Mouse (Mus musculus) hindbrain, embryonic 11.5 days (tissue): ENCODE measurements around the gene Ivd. TPM values are rescaled to one million over a fixed set of nuclear protein-coding genes. Genes with fewer than 3 reads are reported as not detected.

ENCODE experiments used
- ATAC-seq: fragments of 200-750 bp; cut with Nextera tagmentation; 2 replicates; pipeline ENCODE4 v1.8.0; 2017; ENCODE audit warnings: mild to moderate bottlenecking, moderate TSS enrichment, moderate library complexity; ENCODE audit not compliant: low FRiP score
- DNase-seq: peaks from one replicate; pipeline ENCODE4 v3.0.0-alpha.2; 2015; ENCODE audit warnings: low spot score
- H3K27ac ChIP-seq: fragments of 300-500 bp; sonication (generic); 2 replicates; pipeline ENCODE4 v1.5.1; 2014; ENCODE audit warnings: mild to moderate bottlenecking, low read depth, low read length
- H3K27me3 ChIP-seq: fragments of 300-500 bp; sonication (generic); 2 replicates; pipeline ENCODE4 v1.6.1; 2014; ENCODE audit warnings: mild to moderate bottlenecking, low read length, moderate library complexity, mixed read lengths; ENCODE audit not compliant: control insufficient read depth, insufficient read depth
- H3K36me3 ChIP-seq: fragments of 300-500 bp; sonication (generic); 2 replicates; pipeline ENCODE4 v1.6.1; 2014; ENCODE audit warnings: mild to moderate bottlenecking, low read length, moderate library complexity, mixed read lengths; ENCODE audit not compliant: control insufficient read depth, insufficient read depth
- H3K4me1 ChIP-seq: fragments of 300-500 bp; sonication (generic); replicated peaks from 2 replicates; pipeline ENCODE4 v1.6.1; 2014; ENCODE audit warnings: low read length, mixed read lengths; ENCODE audit not compliant: control insufficient read depth, insufficient read depth
- H3K4me2 ChIP-seq: fragments of 300-500 bp; sonication (generic); replicated peaks from 2 replicates; pipeline ENCODE4 v1.6.1; 2014; ENCODE audit warnings: mild to moderate bottlenecking, low read depth, low read length
- H3K4me3 ChIP-seq: fragments of 300-500 bp; sonication (generic); 2 replicates; pipeline ENCODE4 v1.5.1; 2014; ENCODE audit warnings: low read depth, low read length
- H3K9ac ChIP-seq: fragments of 300-500 bp; sonication (generic); 2 replicates; pipeline ENCODE4 v1.6.1; 2014; ENCODE audit warnings: low read depth, low read length
- H3K9me3 ChIP-seq: fragments of 300-500 bp; sonication (generic); 2 replicates; pipeline ENCODE4 v1.6.1; 2016; ENCODE audit warnings: low read length; ENCODE audit not compliant: control insufficient read depth
- WGBS: fragments of 180-500 bp; shearing (Covaris S2); extraction: QIAGEN DNeasy Blood & Tissue Kit; methylation state at CpG from one replicate; pipeline ENCODE4 v1.1.7; 2014; 5-methylcytosine and 5-hydroxymethylcytosine counted together
- polyA plus RNA-seq: library from polyadenylated mRNA; unstranded; fragments of >200 nt; fragmentation: Nextera tagmentation; extraction: Ambion mirVana; gene quantifications from 2 replicates; pipeline ENCODE4 v1.2.1, GENCODE M21; 2014

Ivd gene
- polyA plus RNA-seq, 1 experiment from 2014 or later = 45.0 TPM

- Histone ChIP-seq H3K9me3 (no peaks in the 10 kb centered on the region), H3K4me2 (no peak overlapping the region), H3K4me1 (peaks cover 13% of the 10 kb centered on the region), H3K9ac (no peak overlapping the region), H3K27ac (no peak overlapping the region), H3K27me3 (peaks cover 2% of the 10 kb centered on the region; the same call in 1 of the 2 replicates), H3K4me3 (no peak overlapping the region), H3K36me3 (no peaks in the 10 kb centered on the region)
- ATAC-seq (no peak), DNase-seq (no peak)
- 93% methylated on average over 3 of the region's 3 CpGs for WGBS
Observed at GRCm38 (mm10) chr2:118907781-118908180, 46.0 kb downstream of the Ivd start.

GRCm38 (mm10) chr2:118909151-118909550, 47.4 kb downstream of the Ivd start:
- no peak overlapping the region for H3K9ac ChIP-seq
- WGBS = 66% methylated on average over 1 of the region's 1 CpGs
- H3K36me3 ChIP-seq = no peaks in the 10 kb centered on the region
- no peak overlapping the region for H3K4me2 ChIP-seq
- no peak overlapping the region for H3K4me3 ChIP-seq
- DNase-seq (no peak), ATAC-seq (no peak)
- H3K27ac ChIP-seq = no peak overlapping the region
- no peaks in the 10 kb centered on the region for H3K9me3 ChIP-seq
- H3K27me3 ChIP-seq = no peaks in the 10 kb centered on the region
- H3K4me1 ChIP-seq = peaks cover 7% of the 10 kb centered on the region; the same call in 1 of the 2 replicates

GRCm38 (mm10) chr2:118910605-118911278, 49.0 kb downstream of the Ivd start:
- no peaks in the 10 kb centered on the region for H3K36me3 ChIP-seq
- no peak overlapping the region for H3K9ac ChIP-seq
- no peaks in the 10 kb centered on the region for H3K9me3 ChIP-seq
- H3K4me2 ChIP-seq = no peak overlapping the region
- WGBS = 77% methylated on average over 7 of the region's 7 CpGs
- DNase-seq (no peak), ATAC-seq (no peak)
- H3K4me1 ChIP-seq = peaks cover 3% of the 10 kb centered on the region; the same call in 1 of the 2 replicates
- no peak overlapping the region for H3K27ac ChIP-seq
- no peak overlapping the region for H3K4me3 ChIP-seq
- no peaks in the 10 kb centered on the region for H3K27me3 ChIP-seq

- peaks cover 3% of the 10 kb centered on the region; the same call in 1 of the 2 replicates for H3K4me1 ChIP-seq
- WGBS = 74% methylated on average over 8 of the region's 8 CpGs
- no peak overlapping the region for H3K4me3 ChIP-seq
- H3K9me3 ChIP-seq = no peaks in the 10 kb centered on the region
- H3K36me3 ChIP-seq = no peaks in the 10 kb centered on the region; the same call in 1 of the 2 replicates
- no peak for ATAC-seq
- H3K4me2 ChIP-seq = no peak overlapping the region
- DNase-seq = no peak
- no peaks in the 10 kb centered on the region for H3K27me3 ChIP-seq
- no peak overlapping the region for H3K9ac ChIP-seq
- H3K27ac ChIP-seq = no peak overlapping the region
Observed at GRCm38 (mm10) chr2:118912706-118913105, 51.0 kb downstream of the Ivd start.

- H3K9me3 ChIP-seq = no peaks in the 10 kb centered on the region
- H3K27me3 ChIP-seq = no peaks in the 10 kb centered on the region
- no peak for ATAC-seq
- WGBS = 57% methylated on average over 11 of the region's 11 CpGs
- DNase-seq = no peak
- H3K27ac ChIP-seq = no peak overlapping the region
- no peak overlapping the region for H3K9ac ChIP-seq
- H3K36me3 ChIP-seq = no peaks in the 10 kb centered on the region; the same call in 1 of the 2 replicates
- H3K4me3 ChIP-seq = no peak overlapping the region
- H3K4me2 ChIP-seq = no peak overlapping the region
- H3K4me1 ChIP-seq = peaks cover 3% of the 10 kb centered on the region; the same call in 1 of the 2 replicates
Observed at GRCm38 (mm10) chr2:118913551-118914276, 52.0 kb downstream of the Ivd start.

- Histone ChIP-seq H3K27ac (no peak overlapping the region), H3K4me2 (no peak overlapping the region), H3K4me1 (peaks cover 3% of the 10 kb centered on the region; the same call in 1 of the 2 replicates), H3K9me3 (no peaks in the 10 kb centered on the region), H3K4me3 (no peak overlapping the region), H3K9ac (no peak overlapping the region), H3K27me3 (no peaks in the 10 kb centered on the region), H3K36me3 (no peaks in the 10 kb centered on the region; the same call in 1 of the 2 replicates)
- 46% methylated on average over 8 of the region's 8 CpGs for WGBS
- ATAC-seq = no peak
- no peak for DNase-seq
Observed at GRCm38 (mm10) chr2:118914685-118915084, 52.9 kb downstream of the Ivd start.

- no peak for DNase-seq
- Histone ChIP-seq H3K9me3 (no peaks in the 10 kb centered on the region), H3K4me2 (no peak overlapping the region), H3K4me3 (no peak overlapping the region), H3K27me3 (no peaks in the 10 kb centered on the region), H3K36me3 (peaks cover 4% of the 10 kb centered on the region; the same call in 1 of the 2 replicates), H3K9ac (no peak overlapping the region), H3K27ac (no peak overlapping the region), H3K4me1 (peaks cover 3% of the 10 kb centered on the region; the same call in 1 of the 2 replicates)
- WGBS = 92% methylated on average over 17 of the region's 17 CpGs
- no peak for ATAC-seq
Observed at GRCm38 (mm10) chr2:118916436-118916835, 54.7 kb downstream of the Ivd start.

DNA sequence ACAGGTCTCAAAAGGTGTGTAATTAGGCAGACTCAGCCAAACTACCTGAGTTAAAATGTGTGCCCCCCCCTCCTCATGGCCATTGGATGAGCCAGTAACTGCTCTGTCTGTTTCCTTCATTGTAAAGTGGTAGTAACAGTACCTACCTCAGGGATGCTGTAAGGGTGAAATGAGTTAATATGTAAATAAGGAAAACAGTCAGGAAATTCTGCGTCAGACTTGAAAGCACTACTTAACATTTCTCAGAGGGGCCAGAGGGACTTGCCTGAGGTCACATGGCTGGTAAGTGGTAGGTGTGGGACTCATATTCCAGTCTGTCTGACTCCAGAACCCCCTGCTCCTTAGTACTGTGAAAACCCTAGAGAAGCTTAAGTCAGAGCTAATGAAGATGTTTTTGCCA, 56.8 kb downstream of the Ivd start:
- Histone ChIP-seq H3K27me3 (no peaks in the 10 kb centered on the region), H3K9me3 (no peaks in the 10 kb centered on the region), H3K36me3 (peaks cover 7% of the 10 kb centered on the region), H3K4me3 (no peak overlapping the region), H3K27ac (no peak overlapping the region), H3K4me1 (peaks cover 1% of the 10 kb centered on the region; the same call in 1 of the 2 replicates), H3K4me2 (no peak overlapping the region), H3K9ac (no peak overlapping the region)
- WGBS = 77% methylated on average over 1 of the region's 1 CpGs
- DNase-seq (no peak), ATAC-seq (no peak)
